Mouse (Mus musculus): Measurements from ENCODE around the gene Olfr1413. TPM values are rescaled to one million over a fixed set of nuclear protein-coding genes. Genes with fewer than 3 reads are reported as not detected.

Olfr1413 gene
- polyA plus RNA-seq, 1 experiment from 2014 or later: not detected

DNA sequence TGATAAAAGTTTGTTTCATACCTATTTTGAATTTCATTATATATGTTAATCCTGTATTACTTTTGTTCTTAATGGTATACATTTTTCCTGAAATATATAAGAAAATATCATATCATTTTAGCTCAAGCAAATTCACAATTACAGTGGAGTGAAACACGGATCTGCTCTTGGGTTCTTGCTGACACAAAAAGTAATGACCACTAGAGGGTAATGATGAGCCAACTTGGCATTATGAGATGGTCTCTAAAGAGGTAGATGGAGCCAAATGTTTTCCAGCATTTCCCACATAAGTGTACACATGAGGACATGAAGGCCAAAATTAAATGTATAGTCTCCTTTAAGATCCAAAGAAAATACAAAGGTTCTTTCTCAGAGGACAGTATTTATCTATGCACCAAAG, 43.4 kb downstream of the Olfr1413 start:
- no peak overlapping the region for H3K4me2 ChIP-seq
- no peaks in the 10 kb centered on the region for H3K9me3 ChIP-seq
- 13% methylated on average over 1 of the region's 1 CpGs for WGBS
- ATAC-seq (ENCODE audit: low read depth): no peak
- H3K27ac ChIP-seq (replicated peaks): no peak overlapping the region
- H3K9ac ChIP-seq: no peak overlapping the region
- peaks cover 9% of the 10 kb centered on the region; the same call in 1 of the 2 replicates for H3K27me3 ChIP-seq
- H3K4me1 ChIP-seq (replicated peaks): no peaks in the 10 kb centered on the region
- no peaks in the 10 kb centered on the region for H3K36me3 ChIP-seq
- H3K4me3 ChIP-seq: no peak overlapping the region

GRCm38 (mm10) chr1:92616046-92616445, 44.9 kb downstream of the Olfr1413 start:
- peaks cover 14% of the 10 kb centered on the region; the same call in 1 of the 2 replicates for H3K27me3 ChIP-seq
- no peak overlapping the region for H3K4me2 ChIP-seq
- 84% methylated on average over 1 of the region's 1 CpGs for WGBS
- no peaks in the 10 kb centered on the region for H3K4me1 ChIP-seq (replicated peaks)
- H3K9me3 ChIP-seq: no peaks in the 10 kb centered on the region
- no peak overlapping the region for H3K27ac ChIP-seq (replicated peaks)
- no peak overlapping the region for H3K4me3 ChIP-seq
- H3K9ac ChIP-seq: no peak overlapping the region
- no peaks in the 10 kb centered on the region for H3K36me3 ChIP-seq
- ATAC-seq (ENCODE audit: low read depth): no peak

DNA sequence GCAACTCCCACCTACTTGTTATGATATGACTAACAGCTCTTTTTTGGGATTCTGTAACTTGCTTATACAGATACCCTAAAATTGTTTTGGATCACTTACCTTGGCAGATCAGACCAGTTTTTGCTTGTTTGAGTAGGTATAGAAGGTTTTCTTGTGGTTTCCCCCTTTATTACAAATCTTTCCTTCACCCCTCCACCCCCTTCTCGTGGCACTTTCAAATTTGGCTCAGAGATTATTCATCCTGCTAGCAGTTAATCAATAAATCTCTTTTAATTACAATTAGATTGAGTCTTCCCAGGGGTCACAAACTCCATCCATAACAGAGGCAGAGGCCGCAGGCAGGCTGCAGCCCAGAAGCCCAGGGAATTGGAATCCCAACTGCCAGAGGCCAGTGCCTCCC, 46.4 kb downstream of the Olfr1413 start, which contains the start of gene Olfr12:
Gene Olfr12 (plus strand): TSS at position 301 of the 400 bp plus-strand sequence.
- Histone ChIP-seq H3K4me3 (no peak within 1 kb of the TSS), H3K36me3 (no peaks in the 10 kb centered on the region), H3K9me3 (no peaks in the 10 kb centered on the region), H3K27ac (replicated peaks) (no peak within 1 kb of the TSS), H3K4me1 (replicated peaks) (no peaks in the 10 kb centered on the region), H3K4me2 (no peak within 1 kb of the TSS), H3K9ac (no peak within 1 kb of the TSS), H3K27me3 (0 out of 2 replicates have a peak, but pooled peaks cover 5% of the 10 kb centered on the region)
- WGBS: 54% methylated on average over 2 of the region's 2 CpGs
- no peak for ATAC-seq (ENCODE audit: low read depth)

GRCm38 (mm10) chr1:92618360-92618759, 47.2 kb downstream of the Olfr1413 start:
- WGBS: 69% methylated on average over 4 of the region's 4 CpGs
- no peaks in the 10 kb centered on the region for H3K4me1 ChIP-seq (replicated peaks)
- no peak overlapping the region for H3K4me3 ChIP-seq
- no peak overlapping the region for H3K9ac ChIP-seq
- no peaks in the 10 kb centered on the region for H3K9me3 ChIP-seq
- no peaks in the 10 kb centered on the region for H3K36me3 ChIP-seq
- no peak overlapping the region for H3K4me2 ChIP-seq
- no peak overlapping the region for H3K27ac ChIP-seq (replicated peaks)
- H3K27me3 ChIP-seq: 0 out of 2 replicates have a peak, but pooled peaks cover 5% of the 10 kb centered on the region
- ATAC-seq (ENCODE audit: low read depth): no peak

Other genes starting within 250 kb of the Olfr1413 start
- gene Ndufa10, start 97.5 kb upstream of the Olfr1413 start, polyA plus RNA-seq (2015; fragmentation: Nextera tagmentation; extraction: Ambion mirVana): 313 and 317 TPM in 2 replicates
- gene Olfr1416, start 86.2 kb upstream of the Olfr1413 start, polyA plus RNA-seq (2015; fragmentation: Nextera tagmentation; extraction: Ambion mirVana): not detected in 2 replicates
- gene Olfr1415, start 75.2 kb upstream of the Olfr1413 start, polyA plus RNA-seq (2015; fragmentation: Nextera tagmentation; extraction: Ambion mirVana): not detected in 2 replicates
- gene Olfr1414, start 52.7 kb upstream of the Olfr1413 start, polyA plus RNA-seq (2015; fragmentation: Nextera tagmentation; extraction: Ambion mirVana): not detected in 2 replicates
- not detected in 2 replicates for gene Olfr1412, start 14.5 kb downstream of the Olfr1413 start, polyA plus RNA-seq (2015; fragmentation: Nextera tagmentation; extraction: Ambion mirVana)
- gene Olfr1411, start 23.1 kb downstream of the Olfr1413 start, polyA plus RNA-seq (2015; fragmentation: Nextera tagmentation; extraction: Ambion mirVana): not detected in 2 replicates
- not detected in 2 replicates for gene Olfr1410, start 34.5 kb downstream of the Olfr1413 start, polyA plus RNA-seq (2015; fragmentation: Nextera tagmentation; extraction: Ambion mirVana)
- gene Olfr12, start 46.5 kb downstream of the Olfr1413 start, polyA plus RNA-seq (2015; fragmentation: Nextera tagmentation; extraction: Ambion mirVana): not detected in 2 replicates
- gene Cops9, start 70.7 kb downstream of the Olfr1413 start, polyA plus RNA-seq (2015; fragmentation: Nextera tagmentation; extraction: Ambion mirVana): 520 and 589 TPM in 2 replicates
- gene Otos, start 77.5 kb downstream of the Olfr1413 start, polyA plus RNA-seq (2015; fragmentation: Nextera tagmentation; extraction: Ambion mirVana): not detected in 2 replicates